Mouse (Mus musculus): ENCODE data around the gene Tlk2.
A peak's percentile ranks its signal among the peaks of the same experiment; 100 is the strongest.

DNA sequence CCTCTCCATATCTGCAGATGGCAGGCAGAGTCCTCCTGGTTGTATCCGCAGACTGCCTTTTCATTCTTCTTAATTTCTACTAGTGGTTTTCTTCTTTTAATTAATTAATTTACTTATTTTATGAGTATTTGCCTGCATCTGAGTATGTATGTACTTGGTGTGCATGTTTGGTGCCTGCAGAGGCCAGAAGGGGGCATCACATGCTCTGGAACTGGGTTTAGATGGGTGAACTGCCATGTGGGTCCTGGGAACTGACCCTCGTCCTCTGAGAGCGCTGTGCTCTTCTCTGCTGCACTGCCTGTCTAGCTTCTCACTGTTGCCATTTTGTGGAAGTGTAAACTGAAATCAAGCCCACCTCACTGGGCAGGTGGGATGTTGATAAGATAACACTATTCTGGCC, 6.1 kb downstream of the Tlk2 start:
- TF ChIP-seq CTCF (IDR thresholded peaks at IDR 0.05), result peak; percentile 54
- no peak for TF ChIP-seq EP300 (IDR thresholded peaks at IDR 0.05)
